Mouse (Mus musculus) left cerebral cortex, postnatal 36 days (tissue): Measurements from ENCODE around the gene Igf2bp3. TPM values are rescaled to one million over a fixed set of nuclear protein-coding genes. Genes with fewer than 3 reads are reported as not detected.

Experiments used
- DNase-seq, 2 experiments: peaks; one replicate each; pipeline ENCODE4 v3.0.0; 2021 to 2022; ENCODE audit warnings: low spot score in 2 of 2, mixed read lengths in 1 of 2
- intact Hi-C: fragments of 180-260 bp; cut with DNase I; formaldehyde crosslinking; loops from one replicate; pipeline ENCODE4 v1.15.1; 2025
- total RNA-seq, 2 experiments: library from RNA; stranded (reverse); gene quantifications; 2 replicates each; pipeline ENCODE4 v1.2.3; 2021

Igf2bp3 gene
- total RNA-seq, 2 experiments from 2014 or later: 0.07 TPM; not detected in 1

- DNase-seq: no peak
- intact Hi-C loops: no loop called here
Measured at GRCm38 (mm10) chr6:49097596-49098110, 117.1 kb downstream of the Igf2bp3 start.

- peak; percentile 60 to 64 for DNase-seq
- intact Hi-C loops: no loop called here
Measured at GRCm38 (mm10) chr6:49096933-49097461, 117.8 kb downstream of the Igf2bp3 start.

GRCm38 (mm10) chr6:49096421-49096820 lies 118.3 kb downstream of the Igf2bp3 start:
- peak; percentile 28 to 36 for DNase-seq
- intact Hi-C loops: no loop called here

GRCm38 (mm10) chr6:49094968-49095367 lies 119.8 kb downstream of the Igf2bp3 start:
- intact Hi-C loops: no loop called here
- DNase-seq: no peak

GRCm38 (mm10) chr6:49083008-49083407 lies 131.7 kb downstream of the Igf2bp3 start:
- no peak for DNase-seq

GRCm38 (mm10) chr6:49079313-49079712 lies 135.4 kb downstream of the Igf2bp3 start:
- intact Hi-C loops: no loop called here
- no peak for DNase-seq

More at GRCm38 (mm10) chr6:49083008-49083407, 131.7 kb downstream of the Igf2bp3 start:
- intact Hi-C loops: no loop called here

- intact Hi-C loops: no loop called here
Measured at GRCm38 (mm10) chr6:49077894-49078293, 136.9 kb downstream of the Igf2bp3 start.

GRCm38 (mm10) chr6:49074117-49074490 lies 140.7 kb downstream of the Igf2bp3 start:
- DNase-seq: peak in 1 of 2 experiments; percentile 26
- intact Hi-C loops: no loop called here

More at GRCm38 (mm10) chr6:49077894-49078293, 136.9 kb downstream of the Igf2bp3 start:
- DNase-seq: no peak

- intact Hi-C loops: loop anchor here (2.0 kb wide), 1 partner anchor 143 kb away; no protein-coding TSS in a partner anchor
- DNase-seq: peak; percentile 95
Measured at GRCm38 (mm10) chr6:49073304-49074116, 141.2 kb downstream of the Igf2bp3 start, which contains the start of gene Malsu1. Gene Malsu1, plus strand, starts transcription at chr6:49073795.

- intact Hi-C loops: no loop called here
- DNase-seq: no peak
Measured at GRCm38 (mm10) chr6:49068361-49068760, 146.4 kb downstream of the Igf2bp3 start.

GRCm38 (mm10) chr6:49057053-49058021 lies 157.4 kb downstream of the Igf2bp3 start:
- peak; percentile 47 to 67 for DNase-seq
- intact Hi-C loops: loop anchor here (2.0 to 10.0 kb wide), 2 partner anchors 149 to 337 kb away; partner anchors contain the start of gene Stk31

- intact Hi-C loops: loop anchor here (2.0 to 10.0 kb wide), 2 partner anchors 151 to 339 kb away; partner anchors contain the start of gene Stk31
- no peak for DNase-seq
Measured at GRCm38 (mm10) chr6:49056009-49056408, 158.7 kb downstream of the Igf2bp3 start.

GRCm38 (mm10) chr6:49055256-49055733 lies 159.5 kb downstream of the Igf2bp3 start:
- DNase-seq: no peak
- intact Hi-C loops: loop anchor here (10.0 kb wide), 1 partner anchor 340 kb away; the partner anchor contains the start of gene Stk31

GRCm38 (mm10) chr6:49052191-49052590 lies 162.6 kb downstream of the Igf2bp3 start:
- intact Hi-C loops: loop anchor here (10.0 kb wide), 1 partner anchor 343 kb away; the partner anchor contains the start of gene Stk31
- DNase-seq: no peak

GRCm38 (mm10) chr6:49050677-49051410 lies 163.9 kb downstream of the Igf2bp3 start:
- intact Hi-C loops: loop anchor here (10.0 kb wide), 1 partner anchor 344 kb away; the partner anchor contains the start of gene Stk31
- no peak for DNase-seq

GRCm38 (mm10) chr6:49048395-49048794 lies 166.4 kb downstream of the Igf2bp3 start:
- no peak for DNase-seq
- intact Hi-C loops: no loop called here

GRCm38 (mm10) chr6:49047848-49048247 lies 166.9 kb downstream of the Igf2bp3 start:
- DNase-seq: no peak
- intact Hi-C loops: no loop called here

GRCm38 (mm10) chr6:49046976-49047375 lies 167.8 kb downstream of the Igf2bp3 start:
- intact Hi-C loops: no loop called here

More at GRCm38 (mm10) chr6:49046976-49047375, 167.8 kb downstream of the Igf2bp3 start:
- no peak for DNase-seq
